Mouse (Mus musculus) myocyte (in vitro differentiated cells): ENCODE measurements at regions not wholly inside any gene's neighbourhood (a gene's known extent, or its start where the extent isn't known, plus 50 kb on each side); places are given as distances from the start of the nearest gene placed in this dataset.

Experiments
- H3K27me3 ChIP-seq: one replicate; pipeline ENCODE4 v1.6.1; 2011; ENCODE audit not compliant: control insufficient read depth, insufficient read depth, insufficient read length
- H3K36me3 ChIP-seq: one replicate; pipeline ENCODE4 v1.6.1; 2011; ENCODE audit not compliant: control insufficient read depth, insufficient read depth
- H3K4me2 ChIP-seq: one replicate; pipeline ENCODE4 v1.6.1; 2011; ENCODE audit warnings: low read depth, control low read depth
- H3K4me3 ChIP-seq: one replicate; pipeline ENCODE4 v1.5.1; 2011; ENCODE audit warnings: mild to moderate bottlenecking, control low read depth, moderate library complexity
- H3K79me2 ChIP-seq: one replicate; pipeline ENCODE4 v1.6.1; 2011; ENCODE audit not compliant: control insufficient read depth, insufficient read depth
- H3ac ChIP-seq: one replicate; pipeline ENCODE4 v1.6.1; 2011; ENCODE audit not compliant: control insufficient read depth, insufficient read length
- CEBPB ChIP-seq: IDR thresholded peaks from 2 replicates; pipeline ENCODE4 v1.6.1; 2011; ENCODE audit warnings: mild to moderate bottlenecking, moderate library complexity; ENCODE audit not compliant: poor library complexity, insufficient read depth, severe bottlenecking
- E2F4 ChIP-seq: IDR thresholded peaks from one replicate; pipeline ENCODE4 v1.6.1; 2011; ENCODE audit warnings: mild to moderate bottlenecking, control low read depth, moderate library complexity; ENCODE audit not compliant: insufficient read depth
- MAX ChIP-seq: IDR thresholded peaks from one replicate; pipeline ENCODE4 v1.6.1; 2011; ENCODE audit warnings: low read depth, mild to moderate bottlenecking, control low read depth
- MYOD1 ChIP-seq, 3 experiments: IDR thresholded peaks; one replicate each; pipeline ENCODE4 v1.6.1; 2011; ENCODE audit warnings: control low read depth in 2 of 3, low read depth in 2 of 3, mild to moderate bottlenecking in 2 of 3, moderate library complexity in 1 of 3; ENCODE audit not compliant: insufficient read length in 2 of 3, control insufficient read depth in 1 of 3
- MYOG ChIP-seq, 3 experiments: IDR thresholded peaks; one replicate each; pipeline ENCODE4 v1.6.1; 2011; ENCODE audit warnings: control low read depth in 2 of 3, low read depth in 2 of 3, mild to moderate bottlenecking in 2 of 3; ENCODE audit not compliant: insufficient read length in 2 of 3, control insufficient read depth in 1 of 3, insufficient read depth in 1 of 3
- POLR2A ChIP-seq: IDR thresholded peaks from one replicate; pipeline ENCODE4 v1.6.1; 2011; ENCODE audit warnings: low read depth, mild to moderate bottlenecking, control low read depth, moderate library complexity; ENCODE audit not compliant: insufficient read length
- POLR2AphosphoS2 ChIP-seq: IDR thresholded peaks from one replicate; pipeline ENCODE4 v1.6.1; 2011; ENCODE audit warnings: low read depth, control low read depth; ENCODE audit not compliant: insufficient read length
- REST ChIP-seq: IDR thresholded peaks from one replicate; pipeline ENCODE4 v1.6.1; 2011; ENCODE audit warnings: mild to moderate bottlenecking, control low read depth, moderate library complexity; ENCODE audit not compliant: insufficient read depth, insufficient read length
- SRF ChIP-seq: IDR thresholded peaks from one replicate; pipeline ENCODE4 v1.6.1; 2011; ENCODE audit warnings: low read depth; ENCODE audit not compliant: control insufficient read depth, insufficient read length
- TCF12 ChIP-seq: IDR thresholded peaks from one replicate; pipeline ENCODE4 v1.6.1; 2011; ENCODE audit warnings: mild to moderate bottlenecking, control low read depth; ENCODE audit not compliant: poor library complexity, insufficient read depth, severe bottlenecking
- TCF3 ChIP-seq: IDR thresholded peaks from one replicate; pipeline ENCODE4 v1.6.1; 2011; ENCODE audit warnings: low read depth, control low read depth; ENCODE audit not compliant: insufficient read length
- USF1 ChIP-seq: IDR thresholded peaks from one replicate; pipeline ENCODE4 v1.6.1; 2011; ENCODE audit warnings: low read depth, mild to moderate bottlenecking, control low read depth, moderate library complexity

DNA sequence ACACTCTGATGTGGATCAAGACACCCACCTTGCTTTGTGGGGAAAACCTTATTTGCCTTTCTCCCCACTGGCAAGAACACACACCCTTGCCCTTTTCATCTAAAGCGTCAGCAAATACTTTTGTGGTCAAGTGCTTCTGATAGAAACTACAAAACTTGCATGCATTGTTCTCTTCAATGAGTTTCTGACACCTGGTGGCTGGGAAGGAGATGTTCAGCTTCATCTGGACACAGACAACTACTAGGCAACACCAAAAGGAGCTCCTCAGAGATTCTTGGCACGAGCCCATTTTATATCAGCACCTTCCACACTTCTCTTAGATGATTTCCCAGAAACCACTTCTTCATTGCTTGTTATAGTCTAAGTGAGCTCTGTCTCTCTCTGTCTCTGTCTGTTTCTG is 266.7 kb upstream of the Veph1 start:
- H3K4me3 ChIP-seq: no peak overlapping the region
- H3K27me3 ChIP-seq: no peaks in the 10 kb centered on the region
- no peak overlapping the region for H3K4me2 ChIP-seq
- H3K36me3 ChIP-seq: no peaks in the 10 kb centered on the region
- no peak for TF ChIP-seq TCF12
- no peak for TF ChIP-seq REST
- TF ChIP-seq E2F4: no peak
- no peak for TF ChIP-seq MYOD1 (IDR thresholded peaks at IDR 0.05; ENCODE audit: control insufficient read depth in 1 of 3, insufficient read length in 2 of 3, low read depth in 2 of 3)
- TF ChIP-seq CEBPB: no peak
- TF ChIP-seq USF1: no peak
- no peak for TF ChIP-seq MAX
- TF ChIP-seq MYOG (IDR thresholded peaks at IDR 0.05; ENCODE audit: control insufficient read depth in 1 of 3, insufficient read depth in 1 of 3, insufficient read length in 2 of 3, low read depth in 2 of 3): no peak
- TF ChIP-seq SRF: no peak
- no peaks in the 10 kb centered on the region for H3K79me2 ChIP-seq
- no peak overlapping the region for H3ac ChIP-seq

DNA sequence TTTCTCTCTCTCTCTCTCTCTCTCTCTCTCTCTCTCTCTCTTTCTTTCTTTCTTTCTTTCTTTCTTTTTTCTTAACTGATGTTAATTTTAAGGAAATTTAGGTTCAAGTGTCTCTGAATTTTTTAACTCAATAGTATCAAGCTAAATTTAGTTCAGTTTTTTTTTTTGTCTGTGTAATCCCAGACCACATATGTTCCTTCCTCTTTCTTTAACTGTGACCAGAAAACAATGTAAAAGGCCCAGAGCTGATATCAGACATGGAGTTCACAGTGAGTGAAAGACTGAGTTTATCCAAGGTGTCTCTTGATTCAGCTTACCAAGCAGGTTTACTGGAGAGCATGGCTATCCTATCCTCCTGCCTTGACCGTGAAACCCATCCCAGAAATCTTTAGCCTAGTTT is 258.9 kb upstream of the Veph1 start:
- Histone ChIP-seq H3K36me3 (no peaks in the 10 kb centered on the region), H3K4me3 (no peak overlapping the region), H3K79me2 (no peaks in the 10 kb centered on the region), H3ac (no peak overlapping the region), H3K27me3 (no peaks in the 10 kb centered on the region), H3K4me2 (no peak overlapping the region)
- TF ChIP-seq MAX: no peak
- TF ChIP-seq MYOG (IDR thresholded peaks at IDR 0.05; ENCODE audit: control insufficient read depth in 1 of 3, insufficient read depth in 1 of 3, insufficient read length in 2 of 3, low read depth in 2 of 3): no peak
- TF ChIP-seq CEBPB: no peak
- no peak for TF ChIP-seq POLR2AphosphoS2
- no peak for TF ChIP-seq REST
- TF ChIP-seq USF1: no peak
- no peak for TF ChIP-seq TCF12
- no peak for TF ChIP-seq SRF
- no peak for TF ChIP-seq POLR2A
- TF ChIP-seq E2F4: no peak
- no peak for TF ChIP-seq MYOD1 (IDR thresholded peaks at IDR 0.05; ENCODE audit: control insufficient read depth in 1 of 3, insufficient read length in 2 of 3, low read depth in 2 of 3)
- no peak for TF ChIP-seq TCF3

DNA sequence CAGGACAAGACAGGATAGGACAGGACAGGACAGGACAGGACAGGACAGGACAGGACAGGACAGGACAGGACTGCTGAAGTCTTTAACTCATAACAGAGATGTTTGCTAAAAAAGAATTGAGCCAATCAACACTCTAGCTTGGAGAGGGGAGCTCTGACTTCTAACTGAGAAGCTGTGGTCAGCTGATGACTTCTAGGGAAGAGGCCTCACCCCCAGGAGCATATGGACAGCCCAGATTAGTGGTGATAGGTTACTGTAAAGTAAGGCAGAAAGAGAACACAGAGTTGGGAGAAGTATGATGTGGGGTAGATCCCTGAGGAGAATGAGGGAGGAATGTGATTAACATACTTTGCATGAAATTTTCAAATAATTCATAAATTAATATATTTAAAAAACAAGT is 254.3 kb upstream of the Veph1 start:
- H3K4me2 ChIP-seq: no peak overlapping the region
- no peak overlapping the region for H3ac ChIP-seq
- TF ChIP-seq SRF (no peak), TCF3 (no peak), POLR2A (no peak), TCF12 (no peak), MAX (no peak), MYOD1 (IDR thresholded peaks at IDR 0.05; ENCODE audit: control insufficient read depth in 1 of 3, insufficient read length in 2 of 3, low read depth in 2 of 3) (no peak), CEBPB (no peak), POLR2AphosphoS2 (no peak), E2F4 (no peak), USF1 (no peak), REST (no peak), MYOG (IDR thresholded peaks at IDR 0.05; ENCODE audit: control insufficient read depth in 1 of 3, insufficient read depth in 1 of 3, insufficient read length in 2 of 3, low read depth in 2 of 3) (no peak)
- H3K79me2 ChIP-seq: no peaks in the 10 kb centered on the region
- H3K4me3 ChIP-seq: no peak overlapping the region
- no peaks in the 10 kb centered on the region for H3K36me3 ChIP-seq
- H3K27me3 ChIP-seq: no peaks in the 10 kb centered on the region

DNA sequence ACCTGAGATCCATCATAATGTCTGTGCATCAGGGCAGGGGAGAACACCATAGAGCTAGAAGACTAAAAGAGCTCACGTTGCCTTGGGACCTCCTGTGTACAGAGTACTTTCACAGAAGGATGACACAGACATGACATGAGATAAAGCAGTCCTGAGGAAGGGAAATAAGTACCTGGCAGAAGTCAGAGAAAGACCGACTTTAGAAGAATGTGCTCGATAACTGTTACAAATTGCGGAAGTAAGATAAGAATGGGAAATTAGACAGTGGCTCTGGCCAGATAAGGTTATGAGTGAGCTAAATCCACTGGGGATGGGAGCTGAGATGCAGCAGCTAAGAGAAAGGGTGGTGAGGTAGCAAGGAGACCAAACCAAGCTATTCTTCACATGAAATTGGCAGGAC is 249.9 kb upstream of the Veph1 start:
- Histone ChIP-seq H3K27me3 (no peaks in the 10 kb centered on the region), H3ac (no peak overlapping the region), H3K4me3 (no peak overlapping the region), H3K36me3 (no peaks in the 10 kb centered on the region), H3K4me2 (no peak overlapping the region), H3K79me2 (no peaks in the 10 kb centered on the region)
- TF ChIP-seq TCF12 (no peak), MYOD1 (IDR thresholded peaks at IDR 0.05; ENCODE audit: control insufficient read depth in 1 of 3, insufficient read length in 2 of 3, low read depth in 2 of 3) (no peak), TCF3 (no peak), POLR2AphosphoS2 (no peak), SRF (no peak), MYOG (IDR thresholded peaks at IDR 0.05; ENCODE audit: control insufficient read depth in 1 of 3, insufficient read depth in 1 of 3, insufficient read length in 2 of 3, low read depth in 2 of 3) (no peak), CEBPB (no peak), MAX (no peak), USF1 (no peak), POLR2A (no peak), E2F4 (no peak), REST (no peak)
